Mouse (Mus musculus) G1E (cell line): ENCODE measurements around the gene Olfr988.

Experiments
- CTCF ChIP-seq: IDR thresholded peaks from 2 replicates; pipeline ENCODE4 v1.5.1; 2012; ENCODE audit warnings: low read depth, low read length, inconsistent platforms, mixed read lengths
- GATA1 ChIP-seq: IDR thresholded peaks from 2 replicates; pipeline ENCODE4 v1.6.1; 2012; ENCODE audit warnings: borderline replicate concordance, low read length, inconsistent platforms, mixed read lengths
- GATA2 ChIP-seq: IDR thresholded peaks from 2 replicates; pipeline ENCODE4 v1.6.1; 2012; ENCODE audit warnings: low read depth, low read length, inconsistent platforms, borderline replicate concordance
- POLR2AphosphoS5 ChIP-seq: IDR thresholded peaks from 2 replicates; pipeline ENCODE4 v1.6.1; 2012; ENCODE audit warnings: low read depth, low read length, inconsistent platforms; ENCODE audit not compliant: insufficient replicate concordance
- TAL1 ChIP-seq: conservative IDR thresholded peaks from 2 replicates; pipeline ENCODE4 v1.6.1; 2012; ENCODE audit warnings: low read depth, low read length, inconsistent platforms, mixed read lengths

GRCm38 (mm10) chr2:85339972-85340371 lies 23.1 kb downstream of the Olfr988 start:
- TF ChIP-seq GATA1 (no peak), CTCF (no peak), POLR2AphosphoS5 (no peak), TAL1 (no peak), GATA2 (no peak)
